Mouse (Mus musculus): ENCODE measurements around the gene Slc26a9.

Slc26a9 gene

DNA sequence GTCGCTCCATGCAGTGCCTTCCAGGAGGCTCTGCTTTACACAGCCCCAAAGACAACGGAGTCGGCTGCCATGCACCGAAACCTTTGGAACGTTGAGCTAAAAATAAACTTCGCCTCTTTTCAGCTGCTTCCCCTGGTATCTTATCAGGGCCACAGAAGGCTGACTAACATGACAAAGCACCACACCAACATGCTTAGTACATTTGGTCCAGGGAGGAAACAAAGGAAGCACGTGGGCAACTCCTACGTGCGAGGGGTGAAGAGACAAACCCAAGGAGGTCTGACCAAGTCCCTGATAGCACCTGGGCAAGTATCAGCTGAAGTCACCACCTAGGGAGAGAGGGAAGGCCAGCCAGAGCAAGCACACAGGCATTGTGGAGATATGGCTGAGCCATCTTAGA, 7.3 kb upstream of the Slc26a9 start:
- DNase-seq (ENCODE audit: low spot score) = no peak

DNA sequence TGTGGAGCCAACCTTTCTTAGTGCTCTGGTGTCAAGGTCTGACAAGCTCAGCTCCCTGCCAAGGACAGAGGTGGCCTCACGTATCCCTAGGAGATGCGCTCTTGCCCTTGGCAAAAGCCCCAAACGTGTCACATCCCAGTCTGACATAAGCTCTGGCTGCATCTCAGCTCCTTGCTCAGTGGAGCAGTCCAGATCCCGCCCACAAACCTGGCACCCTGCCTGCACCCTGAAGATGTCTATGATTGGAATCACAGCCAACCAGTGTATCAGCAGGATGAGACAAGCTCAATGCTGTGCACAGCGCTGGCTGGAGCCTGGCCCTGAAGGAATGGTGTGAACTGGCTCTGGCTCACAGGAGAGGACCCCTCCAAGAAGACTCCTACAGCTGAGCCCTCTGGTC, 6.6 kb upstream of the Slc26a9 start:
- no peak for DNase-seq (ENCODE audit: low spot score)

DNA sequence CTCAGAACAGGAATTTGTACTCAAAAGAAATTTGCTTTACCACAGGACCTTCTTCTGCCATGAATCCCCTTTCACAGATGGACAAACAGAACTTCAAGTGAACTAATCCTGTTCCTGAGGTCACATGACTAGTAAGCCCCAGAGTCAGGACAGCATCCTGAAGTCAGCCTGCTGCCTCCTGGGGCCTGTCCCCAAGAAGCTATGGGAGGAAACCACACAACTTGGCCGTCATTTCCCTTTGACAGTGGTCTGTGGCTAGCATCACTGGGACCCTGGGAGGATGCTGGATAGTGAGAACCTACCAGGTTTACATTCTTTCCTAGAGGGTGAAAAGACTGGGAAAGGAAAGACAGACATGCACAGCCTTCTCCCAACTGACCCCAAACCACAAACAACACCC, 5.1 kb upstream of the Slc26a9 start:
- no peak for DNase-seq (ENCODE audit: low spot score)

DNA sequence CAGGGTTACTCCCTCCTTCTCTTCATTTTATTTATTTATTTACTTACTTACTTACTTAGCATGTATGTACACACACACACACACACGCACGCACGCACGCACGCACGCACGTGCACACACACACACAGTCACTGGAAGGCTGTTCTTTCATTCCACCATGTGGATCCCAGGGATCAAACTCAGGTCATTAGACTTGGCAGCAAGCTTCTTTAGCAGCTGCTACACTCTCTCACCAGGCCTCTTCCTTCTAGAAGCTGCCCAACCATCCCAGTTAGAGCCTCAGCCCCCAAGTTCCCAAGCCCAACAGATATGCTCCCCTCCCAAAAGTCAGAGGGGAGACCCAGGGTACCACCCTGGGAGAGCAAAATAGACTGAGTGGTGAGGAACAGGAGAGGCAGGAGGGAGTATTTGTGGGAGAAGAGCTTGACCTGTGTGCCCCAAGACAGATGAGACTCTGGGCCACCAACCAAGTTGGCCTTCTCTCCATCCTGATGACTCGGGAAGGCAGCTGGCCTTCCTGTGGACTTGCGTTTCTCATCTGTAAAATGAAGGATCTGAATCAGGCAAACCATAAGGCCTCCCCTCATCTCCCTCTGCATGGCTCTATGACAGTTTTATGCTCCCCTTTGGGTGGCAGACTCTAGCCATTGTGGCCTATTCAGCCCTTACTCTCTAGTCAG, 4.2 kb upstream of the Slc26a9 start:
- DNase-seq (ENCODE audit: low spot score) = no peak

DNA sequence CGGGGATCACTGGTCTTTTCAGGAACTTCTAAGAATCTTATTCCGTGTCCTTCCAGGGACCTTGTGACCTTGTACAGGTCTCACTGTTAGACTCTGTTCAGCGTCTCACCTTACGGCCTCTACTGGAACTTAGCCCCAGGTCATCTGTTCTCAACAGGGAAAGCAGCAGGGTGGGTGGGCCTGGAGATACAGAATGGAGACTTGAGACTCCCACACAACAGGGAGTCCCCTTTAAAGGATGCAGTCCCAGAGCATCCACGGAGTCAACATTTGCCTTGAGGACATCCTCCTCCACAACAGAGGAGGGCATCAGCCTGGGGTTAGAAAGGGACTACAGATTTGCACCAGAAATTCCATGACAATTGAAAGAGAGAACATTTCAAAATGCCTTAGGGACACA, 1.6 kb downstream of the Slc26a9 start:
- DNase-seq (ENCODE audit: low spot score) = no peak

DNA sequence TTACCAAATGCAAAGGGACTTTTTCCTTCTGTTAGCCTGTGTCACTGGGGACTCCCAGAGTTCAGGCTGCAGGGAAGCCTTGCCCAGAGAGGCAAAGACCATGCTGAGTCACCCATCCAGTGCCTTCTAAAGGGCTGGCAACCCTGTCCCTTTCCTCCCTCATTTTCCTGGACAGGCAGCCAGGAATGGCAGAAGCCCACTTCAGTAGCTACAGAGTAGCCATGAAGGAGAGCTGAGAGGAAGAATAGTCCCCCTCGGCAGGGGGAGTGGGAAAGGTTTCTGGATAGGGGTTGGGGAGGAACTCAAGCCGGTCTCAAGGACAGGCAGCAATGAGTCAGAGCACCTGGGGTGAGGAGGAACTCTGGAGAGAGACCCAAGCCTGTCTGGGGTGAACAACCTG, 3.9 kb downstream of the Slc26a9 start:
- no peak for DNase-seq (ENCODE audit: low spot score)

DNA sequence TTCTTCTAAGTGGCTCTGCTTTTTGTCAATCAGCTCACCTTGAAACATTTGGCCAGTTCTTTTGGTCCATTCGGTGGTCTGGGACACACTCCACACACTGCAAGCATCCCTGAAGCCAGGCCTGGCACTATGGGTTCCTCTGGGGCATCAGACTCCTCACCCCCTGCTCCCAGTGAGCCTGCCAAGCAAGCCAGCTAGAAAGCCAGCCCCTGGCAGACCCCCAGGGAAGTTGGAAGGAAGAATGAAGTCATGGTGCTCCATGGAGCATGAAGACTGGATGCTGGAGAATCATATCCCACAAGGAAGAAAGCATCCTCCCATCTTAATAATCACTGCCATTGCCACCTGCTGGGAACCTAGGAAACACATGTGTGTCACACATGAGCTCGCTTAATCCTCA, 4.8 kb downstream of the Slc26a9 start:
- no peak for DNase-seq (ENCODE audit: low spot score)

DNA sequence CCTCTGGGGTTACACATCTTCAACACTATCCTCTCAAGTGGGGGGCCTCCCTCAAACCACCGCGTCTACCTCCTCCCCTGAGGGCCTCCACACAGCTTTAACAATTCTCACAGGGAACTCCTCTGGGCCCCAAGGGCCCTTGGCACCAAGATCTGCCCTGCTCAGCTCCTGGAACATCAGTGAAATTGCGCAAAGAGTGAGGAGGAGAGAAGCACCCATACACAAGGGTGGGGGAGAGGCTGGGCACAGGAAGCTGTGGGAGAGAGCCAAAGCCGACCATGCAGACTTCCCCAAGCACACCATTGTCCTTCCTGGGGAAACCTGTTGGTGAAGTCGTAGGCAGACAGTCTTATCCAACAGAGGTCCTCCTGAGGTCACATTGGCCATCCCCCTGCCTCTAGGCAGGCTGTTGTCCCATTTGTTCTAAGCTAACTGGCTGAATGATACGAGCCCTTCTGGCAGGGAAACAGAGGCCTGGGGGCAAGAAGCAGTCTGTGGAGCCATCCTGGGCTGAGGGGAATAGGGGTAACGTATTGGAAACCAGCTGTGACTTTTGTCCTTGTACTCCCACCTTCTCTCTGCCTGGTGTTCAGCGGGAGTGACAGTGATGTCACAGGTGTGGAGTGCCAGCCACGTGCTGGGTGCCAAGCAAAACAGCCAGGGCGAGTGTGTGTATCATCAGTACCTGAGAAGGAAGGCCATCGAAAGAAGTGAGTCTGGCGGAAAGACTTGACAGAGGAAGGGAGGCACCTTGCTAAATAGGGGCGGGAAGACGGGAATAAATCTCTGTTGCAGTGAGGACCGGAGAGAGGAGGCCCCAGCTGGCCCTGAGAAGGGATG, 6.1 kb downstream of the Slc26a9 start:
- DNase-seq (ENCODE audit: low spot score) = no peak

DNA sequence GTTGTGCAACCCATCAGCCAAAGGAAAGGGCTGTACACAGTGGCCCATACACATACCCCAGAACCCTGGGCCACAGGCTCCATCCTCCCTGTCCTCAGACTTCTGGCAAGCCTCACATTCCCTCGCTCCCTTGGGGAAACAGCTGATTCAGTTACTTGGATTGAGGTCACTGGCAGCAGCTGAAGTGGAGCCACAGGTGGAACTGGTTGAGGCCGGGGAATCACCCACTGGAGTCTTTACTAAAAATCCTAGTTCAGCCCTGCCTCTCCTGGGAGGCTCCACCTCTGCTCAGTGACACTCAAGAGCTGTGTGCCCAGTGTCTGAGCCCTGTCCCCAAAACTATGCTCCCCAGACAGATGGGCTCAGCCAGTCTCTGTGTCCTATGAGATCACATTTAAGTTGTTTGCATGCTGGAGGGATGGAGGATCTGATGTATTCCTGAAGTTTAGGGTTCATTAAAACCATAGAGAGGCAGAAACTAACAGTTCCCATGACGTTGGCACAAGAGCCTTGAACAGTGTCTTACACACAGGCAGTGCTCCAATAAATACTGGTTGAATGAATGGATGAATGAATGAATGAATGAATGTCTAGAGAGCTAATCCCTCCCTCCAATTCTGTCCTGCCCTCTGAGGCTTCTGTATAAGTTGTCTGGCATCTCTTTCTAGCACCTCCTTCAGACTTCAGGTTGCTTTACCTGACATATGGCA, 7.5 kb downstream of the Slc26a9 start:
- no peak for DNase-seq (ENCODE audit: low spot score)

DNA sequence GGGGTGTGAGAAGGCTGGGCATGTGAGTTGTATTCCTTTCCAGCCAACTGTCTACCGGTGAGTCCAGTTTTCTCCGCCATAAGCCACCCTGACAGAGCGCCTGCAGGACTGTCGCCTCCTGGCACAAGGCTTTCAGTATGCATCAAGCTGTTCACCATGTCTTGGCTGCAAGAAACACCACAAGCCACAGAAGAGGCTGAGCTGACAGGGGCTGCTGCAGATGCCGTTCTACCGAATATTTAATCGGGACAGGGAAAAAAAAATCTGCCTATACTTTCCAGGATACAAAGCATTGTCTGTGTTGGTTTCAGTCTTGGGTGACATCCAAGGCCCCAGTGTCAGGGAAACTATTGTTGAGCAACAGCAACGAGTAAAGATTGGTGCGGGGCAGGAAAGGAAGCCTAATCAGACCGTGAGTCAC, 8.1 kb downstream of the Slc26a9 start:
- DNase-seq (ENCODE audit: low spot score) = no peak

DNA sequence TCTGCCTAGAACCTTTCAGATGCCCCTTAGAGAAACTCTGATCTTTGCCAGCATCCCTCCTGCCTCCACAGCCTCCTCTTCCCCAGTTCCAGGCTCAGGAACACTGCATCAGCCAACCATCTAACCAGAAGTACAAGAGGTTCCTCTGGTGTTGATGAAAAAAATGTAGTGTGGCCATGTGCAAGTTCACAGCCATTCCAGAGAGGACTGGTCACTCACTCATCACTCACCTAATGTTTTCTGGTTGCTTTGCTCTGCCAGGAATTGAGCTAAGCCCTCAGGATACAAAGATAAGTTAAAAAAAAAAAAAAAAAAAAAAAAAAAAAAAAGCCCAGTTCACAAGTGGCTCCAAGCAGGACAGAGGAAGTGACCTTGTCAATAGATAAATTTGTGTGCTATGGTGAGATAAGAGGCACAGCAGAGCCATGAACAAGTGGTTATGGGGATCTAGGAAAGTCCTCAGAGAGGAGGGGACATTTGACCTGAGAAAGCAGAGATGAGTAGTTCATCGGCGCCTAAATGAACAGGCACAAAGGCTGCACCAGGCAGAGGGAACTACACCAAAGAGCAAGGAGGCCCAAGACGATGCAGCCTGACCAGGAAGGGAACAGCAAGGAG, 10.5 kb downstream of the Slc26a9 start:
- no peak for DNase-seq (ENCODE audit: low spot score)

DNA sequence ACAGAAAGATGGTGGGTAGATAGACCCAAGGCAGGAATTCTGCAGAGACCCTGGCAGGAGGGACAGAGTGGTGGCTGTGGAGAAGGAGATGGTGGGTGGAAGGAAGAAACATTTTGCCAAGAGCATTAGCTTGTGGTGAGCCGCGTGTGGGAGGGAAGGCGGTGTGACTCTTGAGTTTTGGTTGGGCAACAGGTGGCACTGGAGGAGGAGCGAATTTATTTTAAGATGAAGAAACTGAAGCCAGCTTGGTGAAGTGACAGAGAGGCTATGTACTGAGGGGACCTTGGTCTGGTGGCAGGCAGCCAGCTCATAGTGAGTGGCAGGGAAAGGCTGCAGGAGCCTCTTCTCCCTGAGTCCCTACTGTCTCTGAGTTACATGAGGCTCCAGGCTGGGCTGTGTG, 11.1 kb downstream of the Slc26a9 start:
- DNase-seq (ENCODE audit: low spot score) = no peak

DNA sequence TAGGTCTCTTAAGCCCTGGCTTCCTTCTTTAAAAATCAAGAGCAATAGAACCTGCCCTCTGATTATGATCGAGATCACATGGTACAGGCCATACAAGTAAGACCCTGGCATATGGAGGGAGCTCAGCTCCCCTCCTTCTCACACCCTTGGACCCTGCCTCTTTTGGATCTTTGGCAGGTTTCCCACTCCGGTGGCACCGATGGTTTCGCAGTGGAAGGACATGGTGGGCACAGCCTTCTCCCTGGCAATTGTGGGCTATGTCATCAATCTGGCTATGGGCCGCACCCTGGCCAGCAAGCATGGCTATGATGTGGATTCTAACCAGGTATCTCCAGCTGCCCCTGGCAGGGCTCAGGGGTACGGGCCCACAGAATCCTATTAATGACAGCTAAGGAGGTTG, 13.4 kb downstream of the Slc26a9 start:
- no peak for DNase-seq (ENCODE audit: low spot score)

DNA sequence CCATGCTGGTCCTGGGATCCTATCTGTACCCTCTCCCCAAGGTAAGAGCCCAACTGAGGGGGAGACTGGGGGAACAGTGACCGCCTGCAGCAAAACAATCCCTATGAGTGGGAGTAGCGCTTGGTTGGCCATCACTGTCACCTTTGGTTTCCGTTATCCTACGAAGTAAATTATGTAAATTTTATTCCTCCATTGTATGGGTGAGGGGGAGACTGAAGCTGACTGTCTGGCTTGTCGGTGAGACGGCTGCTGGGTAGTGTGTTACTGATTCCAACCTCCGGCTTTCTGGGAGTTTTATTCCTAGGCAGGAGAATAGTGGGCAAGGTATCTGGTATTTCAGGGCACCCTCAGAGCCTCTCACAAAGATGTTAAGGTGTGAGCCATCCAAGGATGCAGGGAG, 15.0 kb downstream of the Slc26a9 start:
- no peak for DNase-seq (ENCODE audit: low spot score)

DNA sequence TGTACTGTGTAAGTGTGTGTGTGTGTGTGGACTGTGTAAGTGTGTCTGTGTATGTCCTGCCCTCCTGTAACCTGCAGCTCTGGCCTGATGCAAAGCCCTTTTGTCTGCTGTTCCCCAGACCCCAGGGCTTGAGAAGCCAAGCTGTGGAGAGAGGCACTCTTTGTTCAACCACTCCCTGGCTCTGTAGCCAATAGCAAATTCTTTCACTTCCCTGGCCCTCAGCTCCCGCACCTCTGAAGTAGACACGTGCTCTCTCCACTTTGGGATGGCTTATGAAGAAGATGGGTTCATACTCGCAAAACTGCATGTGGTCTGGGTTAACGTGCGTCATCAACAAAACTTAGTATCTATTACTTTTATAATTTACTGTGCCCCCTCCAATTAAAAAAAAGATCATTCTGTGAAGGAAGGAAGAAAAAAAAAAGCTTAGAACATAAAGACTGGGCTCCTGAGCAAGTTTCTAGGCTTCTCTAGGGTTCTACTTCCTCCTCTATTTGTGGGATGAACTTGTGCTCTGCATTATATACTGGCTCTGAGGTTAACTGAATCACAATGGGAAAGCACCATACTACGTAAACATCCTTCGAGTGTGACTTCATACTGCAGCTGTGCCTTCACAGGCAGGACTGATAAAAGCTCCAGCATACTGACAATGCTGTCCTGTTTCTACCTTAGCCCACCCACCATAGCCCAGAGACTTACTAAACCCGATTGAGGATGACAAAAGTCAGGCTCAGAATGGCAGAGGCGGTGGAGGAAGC, 16.0 kb downstream of the Slc26a9 start:
- DNase-seq (ENCODE audit: low spot score) = no peak

DNA sequence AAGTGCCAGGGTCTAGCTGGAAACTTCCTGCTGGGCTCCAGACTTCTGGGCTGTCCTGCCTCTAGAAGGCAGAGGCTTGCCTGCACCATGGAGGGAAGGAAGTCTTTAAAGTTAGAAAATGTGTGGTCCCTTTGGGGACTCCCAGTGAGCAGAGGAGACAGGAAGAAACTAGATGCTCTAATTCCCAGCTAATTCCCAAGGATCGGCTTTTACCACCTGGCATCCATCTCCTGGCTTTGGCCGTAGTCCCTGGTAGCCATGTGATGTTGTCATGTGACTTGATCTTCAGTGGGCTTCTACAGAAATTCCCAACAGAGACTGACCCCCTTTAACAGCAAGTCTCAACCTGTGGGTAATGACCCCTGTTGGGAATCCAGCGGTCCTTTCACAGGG, 16.6 kb downstream of the Slc26a9 start:
- DNase-seq (ENCODE audit: low spot score) = no peak

DNA sequence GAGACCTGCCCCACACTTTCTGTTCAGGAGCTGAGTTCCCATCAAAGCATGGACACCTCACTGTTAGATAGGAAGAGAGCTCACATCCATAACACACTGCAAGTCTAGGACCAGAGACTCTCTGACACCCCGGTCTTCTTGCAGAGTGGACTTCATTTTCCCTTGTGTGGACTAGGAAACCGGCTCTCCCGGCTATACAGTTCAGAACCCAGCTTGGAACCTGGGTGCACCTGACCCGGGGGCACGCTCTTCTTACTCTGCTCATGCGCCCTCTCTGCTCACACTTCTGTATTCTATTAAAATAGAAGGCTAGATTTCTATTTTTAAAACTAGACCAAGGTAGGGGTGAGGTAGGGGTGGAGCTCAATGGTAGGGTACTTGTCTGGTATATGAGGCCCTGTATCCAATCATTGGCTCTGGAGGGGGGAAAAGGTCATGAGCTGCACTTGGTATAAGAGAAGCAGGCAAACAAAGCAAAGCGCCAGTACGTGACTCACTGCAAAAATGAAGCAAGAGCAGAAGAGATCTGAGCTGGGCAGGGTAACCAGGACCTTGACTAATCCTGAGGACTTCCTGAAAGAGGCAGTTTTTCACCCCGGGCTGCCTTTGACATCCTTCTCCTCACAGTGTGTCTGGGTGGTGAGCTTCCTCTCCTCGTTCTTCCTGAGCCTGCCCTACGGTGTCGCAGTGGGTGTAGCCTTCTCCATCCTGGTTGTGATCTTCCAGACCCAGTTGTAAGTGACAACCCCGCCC, 17.4 kb downstream of the Slc26a9 start:
- no peak for DNase-seq (ENCODE audit: low spot score)

DNA sequence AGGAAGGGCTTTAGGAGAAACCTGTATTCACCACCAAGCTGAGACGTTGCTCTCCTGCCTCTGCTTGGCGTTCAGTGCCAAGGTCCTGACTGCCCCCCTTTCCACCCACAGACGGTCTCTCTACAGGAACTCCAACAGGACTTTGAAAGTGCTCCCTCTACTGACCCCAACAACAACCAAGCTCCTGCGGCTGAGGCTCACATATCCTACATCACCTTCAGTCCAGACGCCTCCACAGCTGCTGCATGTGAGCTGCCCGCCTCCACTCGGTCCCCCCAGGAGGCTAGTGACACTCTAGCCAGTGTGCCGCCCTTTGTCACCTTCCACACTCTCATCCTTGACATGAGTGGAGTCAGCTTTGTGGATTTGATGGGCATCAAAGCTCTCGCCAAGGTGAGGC, 19.9 kb downstream of the Slc26a9 start:
- DNase-seq (ENCODE audit: low spot score) = no peak

DNA sequence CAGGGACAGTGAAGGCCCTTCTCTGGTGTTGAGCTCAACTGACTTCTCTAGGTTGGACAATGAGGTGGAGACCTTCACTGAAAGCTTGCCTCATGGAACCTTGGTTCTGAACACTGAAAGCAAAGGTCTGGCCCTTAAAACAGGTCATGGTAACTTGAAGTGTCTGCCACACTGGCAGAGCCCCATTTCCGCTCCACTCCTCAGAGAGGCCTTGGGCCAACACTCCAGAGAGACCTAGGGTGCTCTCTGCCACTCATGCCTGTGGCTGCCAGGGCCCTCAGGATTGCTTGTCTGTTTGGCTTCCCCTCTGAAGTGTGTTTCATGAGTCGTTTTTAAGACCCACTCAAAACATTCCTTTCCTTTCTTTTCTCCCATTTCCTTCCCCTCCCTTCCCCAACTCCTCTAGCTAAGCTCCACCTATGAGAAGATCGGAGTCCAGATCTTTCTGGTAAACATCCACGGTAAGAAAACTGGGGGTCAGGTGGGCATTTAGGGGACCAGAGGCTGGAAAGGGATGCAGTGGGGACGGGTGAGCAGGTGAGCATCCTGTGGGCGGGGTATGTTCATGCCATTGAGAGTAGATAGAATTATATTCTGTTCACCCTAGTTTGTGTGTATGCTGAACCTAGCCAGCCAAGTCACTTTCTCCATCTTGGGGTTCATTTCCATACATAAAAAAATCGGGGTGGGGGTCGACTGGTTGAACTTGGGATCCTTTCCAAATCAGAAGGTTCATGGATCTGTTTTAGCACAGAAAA, 20.9 kb downstream of the Slc26a9 start:
- DNase-seq (ENCODE audit: low spot score) = no peak

DNA sequence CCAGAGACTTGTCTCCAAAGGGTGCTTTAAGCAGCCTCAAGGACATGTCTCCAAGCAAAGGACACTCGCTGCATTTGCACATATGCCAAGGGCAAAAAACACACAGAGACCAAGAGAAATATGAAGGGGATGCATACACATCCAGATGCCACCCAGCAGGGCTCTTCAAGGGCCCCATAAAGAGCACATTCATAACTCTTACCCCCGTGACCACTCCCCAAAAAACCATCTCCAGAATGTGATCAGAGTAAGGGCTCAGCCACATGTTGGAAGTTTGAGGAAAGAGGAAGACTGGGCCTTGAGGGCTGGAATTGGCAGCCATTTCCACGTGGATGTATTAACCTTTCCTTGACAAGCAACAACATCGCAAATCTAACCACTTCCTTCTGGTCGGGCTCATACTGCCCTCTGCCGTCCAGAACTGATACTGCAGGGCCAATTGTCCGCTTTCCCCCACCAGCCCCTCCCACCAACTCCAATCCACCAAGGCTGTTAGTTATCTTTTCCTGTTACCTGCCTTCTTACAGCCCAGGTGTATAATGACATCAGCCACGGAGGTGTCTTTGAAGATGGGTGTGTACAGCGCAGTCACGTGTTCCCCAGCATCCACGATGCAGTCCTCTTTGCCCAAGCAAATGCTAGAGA, 21.7 kb downstream of the Slc26a9 start:
- DNase-seq (ENCODE audit: low spot score) = peak; percentile 70

All from T-cell, adult 2 months (primary cell).